Mouse (Mus musculus): ENCODE results near the gene Ccl5. TPM values are rescaled to one million over a fixed set of nuclear protein-coding genes. Genes with fewer than 3 reads are reported as not detected.

Ccl5 gene
- polyA plus RNA-seq, 1 experiment from 2014 or later: 1.8 TPM

DNA sequence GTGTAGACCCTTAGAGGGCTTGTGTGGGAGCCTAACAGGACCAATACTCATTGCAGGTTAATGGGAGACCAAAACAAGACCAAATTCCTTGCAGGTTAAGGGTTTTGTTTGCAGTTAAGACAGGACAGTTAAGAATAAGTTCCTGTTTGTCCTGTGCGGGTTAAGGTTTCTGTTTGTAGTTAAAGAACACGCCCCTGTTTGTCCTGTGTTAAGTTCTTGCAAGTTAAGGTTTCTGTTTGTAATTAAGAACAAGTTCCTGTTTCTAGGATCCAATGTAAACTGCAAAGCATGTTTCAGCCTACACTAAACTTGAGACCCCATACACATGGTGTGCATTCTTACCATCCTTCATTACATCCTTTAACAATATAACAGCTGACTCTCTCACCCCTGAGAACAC lies 39.9 kb upstream of the Ccl5 start:
- peak overlapping the region; percentile 21; the same call in 1 of the 2 replicates for H3K27ac ChIP-seq (ENCODE audit: low read depth, low read length)
- no peak for TF ChIP-seq CTCF (IDR thresholded peaks at IDR 0.05; ENCODE audit: low read depth)
- no peaks in the 10 kb centered on the region for H3K36me3 ChIP-seq (ENCODE audit: control insufficient read depth, insufficient read depth)
- no peak overlapping the region for H3K4me3 ChIP-seq (ENCODE audit: low read depth, low read length)
- ATAC-seq: no peak
- H3K9ac ChIP-seq (ENCODE audit: low read depth, low read length): no peak overlapping the region
- WGBS: 57% methylated on average over 2 of the region's 2 CpGs
- H3K4me1 ChIP-seq (replicated peaks; ENCODE audit: control insufficient read depth, insufficient read depth, low read length): no peaks in the 10 kb centered on the region
- H3K9me3 ChIP-seq (ENCODE audit: control insufficient read depth): no peaks in the 10 kb centered on the region
- H3K27me3 ChIP-seq (replicated peaks; ENCODE audit: control insufficient read depth, insufficient read depth, low read length): no peaks in the 10 kb centered on the region
- no peak overlapping the region for H3K4me2 ChIP-seq (replicated peaks; ENCODE audit: low read depth)

DNA sequence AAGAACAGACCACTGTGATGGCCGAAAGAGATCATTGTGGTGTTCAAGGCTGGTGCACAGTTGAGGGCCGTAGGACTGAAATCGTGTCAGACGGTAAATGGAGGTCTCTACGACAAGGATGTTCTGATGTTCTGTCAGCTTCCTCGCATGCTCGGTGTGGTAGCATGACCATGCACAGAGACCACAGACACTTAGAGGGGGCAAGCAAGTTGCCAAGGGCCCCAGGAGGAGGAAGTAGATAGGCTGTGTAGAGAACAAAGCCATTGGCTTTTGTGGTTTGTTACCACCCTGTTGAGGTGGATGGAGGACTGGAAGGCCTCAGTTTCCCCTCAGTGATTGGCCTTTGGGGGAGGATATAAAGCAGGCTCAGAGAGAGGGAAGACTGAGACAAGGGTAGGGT lies 38.9 kb upstream of the Ccl5 start:
- Histone ChIP-seq H3K9me3 (ENCODE audit: control insufficient read depth) (no peaks in the 10 kb centered on the region), H3K27ac (ENCODE audit: low read depth, low read length) (no peak overlapping the region), H3K36me3 (ENCODE audit: control insufficient read depth, insufficient read depth) (no peaks in the 10 kb centered on the region), H3K27me3 (replicated peaks; ENCODE audit: control insufficient read depth, insufficient read depth, low read length) (no peaks in the 10 kb centered on the region), H3K4me1 (replicated peaks; ENCODE audit: control insufficient read depth, insufficient read depth, low read length) (no peaks in the 10 kb centered on the region), H3K4me3 (ENCODE audit: low read depth, low read length) (no peak overlapping the region), H3K4me2 (replicated peaks; ENCODE audit: low read depth) (no peak overlapping the region), H3K9ac (ENCODE audit: low read depth, low read length) (no peak overlapping the region)
- 89% methylated on average over 7 of the region's 7 CpGs for WGBS
- TF ChIP-seq CTCF (IDR thresholded peaks at IDR 0.05; ENCODE audit: low read depth): no peak
- ATAC-seq: no peak

DNA sequence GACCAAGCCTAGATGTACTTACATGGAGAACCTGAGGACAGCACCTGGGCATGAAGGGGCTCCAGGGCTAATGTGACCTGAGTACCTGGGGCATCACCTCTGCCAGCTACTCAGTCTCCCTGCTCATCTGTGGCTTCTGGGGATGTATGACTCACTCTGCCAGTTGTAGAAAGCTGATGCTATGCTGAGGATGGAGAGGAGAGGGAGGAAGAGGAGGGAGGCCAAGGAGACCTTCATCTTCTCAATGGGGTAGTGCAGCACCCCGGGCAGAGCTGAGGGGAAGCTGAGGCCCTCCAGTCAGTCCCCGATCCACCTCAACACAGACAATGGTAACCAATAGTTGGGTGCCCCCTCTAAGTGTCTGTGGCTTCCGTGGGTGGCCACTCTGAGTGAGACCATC lies 38.5 kb upstream of the Ccl5 start:
- Histone ChIP-seq H3K9me3 (ENCODE audit: control insufficient read depth) (no peaks in the 10 kb centered on the region), H3K4me2 (replicated peaks; ENCODE audit: low read depth) (no peak overlapping the region), H3K27me3 (replicated peaks; ENCODE audit: control insufficient read depth, insufficient read depth, low read length) (no peaks in the 10 kb centered on the region), H3K4me1 (replicated peaks; ENCODE audit: control insufficient read depth, insufficient read depth, low read length) (no peaks in the 10 kb centered on the region), H3K36me3 (ENCODE audit: control insufficient read depth, insufficient read depth) (no peaks in the 10 kb centered on the region), H3K4me3 (ENCODE audit: low read depth, low read length) (no peak overlapping the region), H3K9ac (ENCODE audit: low read depth, low read length) (no peak overlapping the region), H3K27ac (ENCODE audit: low read depth, low read length) (no peak overlapping the region)
- 93% methylated on average over 3 of the region's 3 CpGs for WGBS
- no peak for ATAC-seq
- no peak for TF ChIP-seq CTCF (IDR thresholded peaks at IDR 0.05; ENCODE audit: low read depth)

DNA sequence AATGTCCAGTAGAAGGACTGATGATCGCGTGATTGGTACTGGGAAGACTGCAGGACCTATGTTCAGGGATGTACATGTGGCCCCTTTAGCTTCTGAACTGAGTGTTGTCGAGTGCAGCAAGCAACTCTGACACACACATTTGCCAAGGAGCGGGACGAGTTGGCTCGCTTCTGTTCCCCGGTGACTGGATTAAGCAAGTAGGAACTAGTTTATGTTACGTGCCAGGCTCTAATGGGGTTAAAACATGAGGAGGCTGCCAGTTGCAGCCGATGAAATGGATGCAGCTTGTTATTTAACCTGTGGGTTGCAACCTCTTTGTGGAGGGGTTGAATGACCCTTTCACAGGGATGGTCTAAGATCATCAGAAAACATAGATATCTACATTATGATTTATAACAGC lies 37.7 kb upstream of the Ccl5 start:
- Histone ChIP-seq H3K4me3 (ENCODE audit: low read depth, low read length) (no peak overlapping the region), H3K36me3 (ENCODE audit: control insufficient read depth, insufficient read depth) (no peaks in the 10 kb centered on the region), H3K4me1 (replicated peaks; ENCODE audit: control insufficient read depth, insufficient read depth, low read length) (no peaks in the 10 kb centered on the region), H3K4me2 (replicated peaks; ENCODE audit: low read depth) (no peak overlapping the region), H3K9ac (ENCODE audit: low read depth, low read length) (no peak overlapping the region), H3K9me3 (ENCODE audit: control insufficient read depth) (no peaks in the 10 kb centered on the region), H3K27ac (ENCODE audit: low read depth, low read length) (no peak overlapping the region), H3K27me3 (replicated peaks; ENCODE audit: control insufficient read depth, insufficient read depth, low read length) (no peaks in the 10 kb centered on the region)
- 93% methylated on average over 9 of the region's 9 CpGs for WGBS
- no peak for ATAC-seq
- no peak for TF ChIP-seq CTCF (IDR thresholded peaks at IDR 0.05; ENCODE audit: low read depth)

DNA sequence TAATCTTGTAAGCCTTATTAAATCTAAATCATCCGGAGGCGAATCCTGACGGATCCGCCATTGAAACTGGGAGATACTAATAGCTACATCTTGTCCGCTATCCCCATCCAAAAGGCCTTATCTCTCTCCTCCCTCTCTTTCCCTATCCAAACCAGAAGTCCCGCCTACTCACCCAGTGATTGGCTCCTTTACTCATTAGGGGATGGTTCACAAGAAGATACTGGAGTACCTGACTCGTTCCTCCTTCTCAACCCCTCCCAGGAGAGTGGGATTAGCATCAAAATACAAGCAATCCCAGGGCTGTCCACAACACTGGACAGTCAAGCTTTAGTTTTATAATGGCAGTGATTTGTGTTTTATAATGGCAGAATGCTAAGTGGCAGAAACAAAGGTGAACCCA lies 37.0 kb upstream of the Ccl5 start:
- H3K4me3 ChIP-seq (ENCODE audit: low read depth, low read length): no peak overlapping the region
- no peaks in the 10 kb centered on the region for H3K36me3 ChIP-seq (ENCODE audit: control insufficient read depth, insufficient read depth)
- no peak overlapping the region for H3K27ac ChIP-seq (ENCODE audit: low read depth, low read length)
- H3K9ac ChIP-seq (ENCODE audit: low read depth, low read length): no peak overlapping the region
- no peak overlapping the region for H3K4me2 ChIP-seq (replicated peaks; ENCODE audit: low read depth)
- H3K9me3 ChIP-seq (ENCODE audit: control insufficient read depth): no peaks in the 10 kb centered on the region
- no peaks in the 10 kb centered on the region for H3K4me1 ChIP-seq (replicated peaks; ENCODE audit: control insufficient read depth, insufficient read depth, low read length)
- TF ChIP-seq CTCF (IDR thresholded peaks at IDR 0.05; ENCODE audit: low read depth): no peak
- no peaks in the 10 kb centered on the region for H3K27me3 ChIP-seq (replicated peaks; ENCODE audit: control insufficient read depth, insufficient read depth, low read length)
- ATAC-seq: no peak
- 76% methylated on average over 7 of the region's 7 CpGs for WGBS

DNA sequence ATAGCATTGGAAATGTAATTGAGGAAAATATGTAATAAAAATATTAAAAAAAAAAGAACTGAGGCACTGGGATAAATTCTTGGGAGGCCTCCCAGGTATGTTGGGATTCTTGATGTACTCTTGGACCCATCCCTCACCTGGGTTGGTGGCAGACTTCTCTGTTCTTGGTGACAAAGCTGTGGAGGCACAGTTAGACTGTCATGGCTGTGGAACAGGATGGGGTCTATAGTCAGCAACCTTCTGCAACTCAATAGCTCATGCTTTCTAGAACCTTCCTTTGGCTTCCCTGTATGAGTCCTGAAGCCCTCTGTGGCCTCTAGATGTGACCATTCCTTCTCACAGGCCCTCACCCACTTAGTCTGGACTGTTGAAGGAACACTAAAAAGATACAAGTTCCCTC lies 36.3 kb upstream of the Ccl5 start:
- H3K27ac ChIP-seq (ENCODE audit: low read depth, low read length): no peak overlapping the region
- no peak for ATAC-seq
- no peak for TF ChIP-seq CTCF (IDR thresholded peaks at IDR 0.05; ENCODE audit: low read depth)
- H3K36me3 ChIP-seq (ENCODE audit: control insufficient read depth, insufficient read depth): no peaks in the 10 kb centered on the region
- no peak overlapping the region for H3K4me3 ChIP-seq (ENCODE audit: low read depth, low read length)
- no peak overlapping the region for H3K9ac ChIP-seq (ENCODE audit: low read depth, low read length)
- no peaks in the 10 kb centered on the region for H3K4me1 ChIP-seq (replicated peaks; ENCODE audit: control insufficient read depth, insufficient read depth, low read length)
- no peak overlapping the region for H3K4me2 ChIP-seq (replicated peaks; ENCODE audit: low read depth)
- H3K9me3 ChIP-seq (ENCODE audit: control insufficient read depth): no peaks in the 10 kb centered on the region
- H3K27me3 ChIP-seq (replicated peaks; ENCODE audit: control insufficient read depth, insufficient read depth, low read length): no peaks in the 10 kb centered on the region

DNA sequence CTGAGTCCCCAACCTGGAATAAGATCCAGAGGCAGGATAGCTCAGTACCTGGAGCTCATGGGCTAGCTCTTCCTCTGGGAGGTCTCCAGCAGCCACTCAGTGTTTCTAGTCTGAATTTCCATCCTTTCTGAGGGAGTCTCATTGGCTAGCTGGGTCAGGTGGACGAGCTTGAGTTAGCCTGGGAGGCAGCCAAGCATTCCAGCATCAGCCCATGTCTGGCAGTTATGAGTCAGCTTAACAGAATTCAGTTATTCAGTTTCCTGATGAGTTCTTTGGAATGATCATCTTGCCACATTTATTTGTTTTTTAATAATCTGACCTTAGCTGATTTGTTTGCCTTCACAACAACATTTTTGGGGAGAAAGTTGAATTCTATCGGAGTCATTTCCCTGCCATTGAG lies 33.4 kb upstream of the Ccl5 start:
- Histone ChIP-seq H3K4me1 (replicated peaks; ENCODE audit: control insufficient read depth, insufficient read depth, low read length) (no peaks in the 10 kb centered on the region), H3K36me3 (ENCODE audit: control insufficient read depth, insufficient read depth) (no peaks in the 10 kb centered on the region), H3K4me2 (replicated peaks; ENCODE audit: low read depth) (no peak overlapping the region), H3K27ac (ENCODE audit: low read depth, low read length) (no peak overlapping the region), H3K27me3 (replicated peaks; ENCODE audit: control insufficient read depth, insufficient read depth, low read length) (no peaks in the 10 kb centered on the region), H3K9me3 (ENCODE audit: control insufficient read depth) (no peaks in the 10 kb centered on the region), H3K9ac (ENCODE audit: low read depth, low read length) (no peak overlapping the region), H3K4me3 (ENCODE audit: low read depth, low read length) (no peak overlapping the region)
- 54% methylated on average over 2 of the region's 2 CpGs for WGBS
- no peak for ATAC-seq
- no peak for TF ChIP-seq CTCF (IDR thresholded peaks at IDR 0.05; ENCODE audit: low read depth)
